Mouse (Mus musculus) forebrain, embryonic 16.5 days (tissue): ENCODE measurements at regions not wholly inside any gene's neighbourhood (a gene's known extent, or its start where the extent isn't known, plus 50 kb on each side); places are given as distances from the start of the nearest gene placed in this dataset.

ENCODE experiments used
- ATAC-seq: fragments of 200-750 bp; cut with Nextera tagmentation; 2 replicates; pipeline ENCODE4 v1.8.0; 2017; ENCODE audit warnings: mild to moderate bottlenecking, moderate library complexity
- H3K27ac ChIP-seq: fragments of 300-500 bp; sonication (generic); 2 replicates; pipeline ENCODE4 v1.5.1; 2014; ENCODE audit warnings: low read length, control low read depth
- H3K27me3 ChIP-seq: fragments of 300-500 bp; sonication (generic); replicated peaks from 2 replicates; pipeline ENCODE4 v1.6.1; 2014; ENCODE audit warnings: low read length; ENCODE audit not compliant: control insufficient read depth, insufficient read depth
- H3K36me3 ChIP-seq: fragments of 300-500 bp; sonication (generic); 2 replicates; pipeline ENCODE4 v1.6.1; 2014; ENCODE audit not compliant: control insufficient read depth, insufficient read depth
- H3K4me1 ChIP-seq: fragments of 300-500 bp; sonication (generic); replicated peaks from 2 replicates; pipeline ENCODE4 v1.6.1; 2014; ENCODE audit warnings: low read length; ENCODE audit not compliant: control insufficient read depth, insufficient read depth
- H3K4me2 ChIP-seq: fragments of 300-500 bp; sonication (generic); 2 replicates; pipeline ENCODE4 v1.6.1; 2014; ENCODE audit warnings: mild to moderate bottlenecking, low read length, control low read depth
- H3K4me3 ChIP-seq: fragments of 300-500 bp; sonication (generic); replicated peaks from 2 replicates; pipeline ENCODE4 v1.5.1; 2014; ENCODE audit warnings: mild to moderate bottlenecking, low read length, control low read depth
- H3K9ac ChIP-seq: fragments of 300-500 bp; sonication (generic); replicated peaks from 2 replicates; pipeline ENCODE4 v1.6.1; 2014; ENCODE audit warnings: low read depth, low read length, control low read depth
- H3K9me3 ChIP-seq: fragments of 300-500 bp; sonication (generic); 2 replicates; pipeline ENCODE4 v1.6.1; 2016; ENCODE audit warnings: low read length; ENCODE audit not compliant: control insufficient read depth
- WGBS: fragments of 180-500 bp; shearing (Covaris S2); extraction: QIAGEN DNeasy Blood & Tissue Kit; methylation state at CpG from one replicate; pipeline ENCODE4 v1.1.7; 2014; 5-methylcytosine and 5-hydroxymethylcytosine counted together

GRCm38 (mm10) chr17:88864214-88864613 is 72.4 kb upstream of the Lhcgr start:
- Histone ChIP-seq H3K9ac (no peak overlapping the region), H3K36me3 (no peaks in the 10 kb centered on the region), H3K4me3 (no peak overlapping the region), H3K27ac (no peak overlapping the region), H3K4me1 (no peaks in the 10 kb centered on the region), H3K9me3 (no peaks in the 10 kb centered on the region), H3K4me2 (no peak overlapping the region), H3K27me3 (no peaks in the 10 kb centered on the region)
- 90% methylated on average over 5 of the region's 5 CpGs for WGBS
- no peak for ATAC-seq

DNA sequence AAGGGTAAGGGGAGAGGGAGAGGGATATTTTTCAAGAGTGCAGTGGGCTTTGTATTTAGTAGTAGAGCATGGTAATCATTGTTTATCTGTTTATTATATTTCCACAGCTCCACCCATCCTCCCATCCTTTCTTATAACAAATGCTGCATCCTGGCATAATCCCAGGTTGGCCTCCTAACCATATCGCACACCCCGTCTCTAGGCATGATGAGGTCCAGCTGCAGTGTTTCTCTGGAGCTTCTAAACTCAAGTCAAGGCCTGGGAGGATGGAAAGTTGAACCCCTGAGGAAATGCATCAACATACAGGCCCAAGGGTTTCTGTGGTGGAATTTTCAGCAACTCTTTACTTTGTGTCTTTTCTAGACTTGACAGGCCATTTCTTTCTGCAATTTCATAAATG is 69.3 kb upstream of the Lhcgr start:
- Histone ChIP-seq H3K27me3 (no peaks in the 10 kb centered on the region), H3K4me3 (no peak overlapping the region), H3K9ac (no peak overlapping the region), H3K4me2 (no peak overlapping the region), H3K4me1 (0 out of 2 replicates have a peak, but pooled peaks cover 3% of the 10 kb centered on the region), H3K9me3 (no peaks in the 10 kb centered on the region), H3K27ac (no peak overlapping the region), H3K36me3 (no peaks in the 10 kb centered on the region)
- no peak for ATAC-seq
- WGBS: 88% methylated on average over 2 of the region's 2 CpGs

GRCm38 (mm10) chr17:88860576-88860975 is 68.8 kb upstream of the Lhcgr start:
- Histone ChIP-seq H3K27ac (no peak overlapping the region), H3K4me3 (no peak overlapping the region), H3K36me3 (no peaks in the 10 kb centered on the region), H3K4me1 (0 out of 2 replicates have a peak, but pooled peaks cover 3% of the 10 kb centered on the region), H3K4me2 (no peak overlapping the region), H3K27me3 (no peaks in the 10 kb centered on the region), H3K9me3 (no peaks in the 10 kb centered on the region), H3K9ac (no peak overlapping the region)
- 90% methylated on average over 1 of the region's 1 CpGs for WGBS
- no peak for ATAC-seq

DNA sequence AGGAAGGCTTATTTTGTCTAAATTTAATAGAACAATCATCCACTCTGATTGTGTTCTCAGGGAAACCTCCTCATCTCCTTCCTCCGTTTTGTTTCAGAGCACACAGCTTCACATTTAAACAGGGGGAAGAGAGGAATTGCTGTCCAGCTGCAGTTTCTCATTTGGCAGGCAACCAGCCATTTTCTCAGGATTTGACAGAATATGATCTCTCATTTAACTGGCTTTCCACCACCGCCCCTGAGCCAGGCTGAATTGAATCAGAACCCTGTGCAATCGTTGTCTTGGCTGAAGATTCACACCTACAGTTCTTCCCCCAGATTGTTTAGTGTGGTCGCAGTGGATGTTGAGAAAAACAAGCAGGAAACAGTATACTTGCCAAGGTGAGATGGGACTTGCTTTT is 66.9 kb upstream of the Lhcgr start:
- H3K27ac ChIP-seq: no peak overlapping the region
- H3K27me3 ChIP-seq: no peaks in the 10 kb centered on the region
- no peak for ATAC-seq
- no peaks in the 10 kb centered on the region for H3K36me3 ChIP-seq
- H3K4me1 ChIP-seq: 0 out of 2 replicates have a peak, but pooled peaks cover 3% of the 10 kb centered on the region
- H3K9ac ChIP-seq: no peak overlapping the region
- 48% methylated on average over 4 of the region's 4 CpGs for WGBS
- H3K4me2 ChIP-seq: no peak overlapping the region
- H3K4me3 ChIP-seq: no peak overlapping the region
- H3K9me3 ChIP-seq: no peaks in the 10 kb centered on the region

- no peak for ATAC-seq
- Histone ChIP-seq H3K4me2 (no peak overlapping the region), H3K4me3 (no peak overlapping the region), H3K36me3 (no peaks in the 10 kb centered on the region), H3K4me1 (0 out of 2 replicates have a peak, but pooled peaks cover 2% of the 10 kb centered on the region), H3K9me3 (no peaks in the 10 kb centered on the region), H3K27ac (no peak overlapping the region), H3K9ac (no peak overlapping the region), H3K27me3 (no peaks in the 10 kb centered on the region)
- 50% methylated on average over 2 of the region's 2 CpGs for WGBS
These were observed 55.5 kb upstream of the Lhcgr start for GRCm38 (mm10) chr17:88847255-88847654.

DNA sequence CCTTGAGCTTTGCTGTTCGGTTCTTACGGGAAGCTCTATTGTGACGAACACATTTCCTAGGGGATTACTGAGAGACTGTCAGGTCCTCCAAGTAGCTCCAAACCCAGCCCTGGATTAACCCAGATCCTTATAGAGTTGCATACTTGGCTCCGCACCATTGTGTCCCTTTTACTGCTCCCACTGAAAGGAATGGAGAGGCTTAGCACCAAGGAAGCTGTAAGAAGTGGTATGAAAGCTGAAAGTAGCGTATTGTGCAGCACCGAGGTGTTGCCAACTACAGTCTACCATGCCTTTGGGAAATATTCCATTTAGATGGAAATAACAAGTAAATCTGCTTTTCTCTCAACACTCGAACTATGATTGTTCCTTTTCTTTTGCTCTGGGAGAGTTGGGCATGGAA is 53.5 kb upstream of the Lhcgr start:
- 50% methylated on average over 7 of the region's 7 CpGs for WGBS
- no peak overlapping the region for H3K4me3 ChIP-seq
- 0 out of 2 replicates have a peak, but pooled peaks cover 2% of the 10 kb centered on the region for H3K4me1 ChIP-seq
- no peak overlapping the region for H3K27ac ChIP-seq
- H3K27me3 ChIP-seq: no peaks in the 10 kb centered on the region
- no peak overlapping the region for H3K4me2 ChIP-seq
- peak; percentile 72 for ATAC-seq
- no peaks in the 10 kb centered on the region for H3K9me3 ChIP-seq
- no peak overlapping the region for H3K9ac ChIP-seq
- no peaks in the 10 kb centered on the region for H3K36me3 ChIP-seq
